Mouse (Mus musculus) mesoderm, embryonic 11.5 days (tissue): ENCODE data around the gene Gm6169.
"Not testable (repeated sequence)": the region's sequence is repeated elsewhere in the genome, so short reads cannot be mapped to it uniquely, and the experiment has no call there.

Experiments used
- DNase-seq: peaks from one replicate; pipeline ENCODE4 v3.0.0-alpha.2; 2012; ENCODE audit warnings: low read depth, low spot score

Gm6169 gene

GRCm38 (mm10) chr13:97099187-97099852 is at the start of gene Gm6169:
Gene Gm6169, minus strand, starts transcription at chr13:97099237.
- DNase-seq: peak; percentile 55

GRCm38 (mm10) chr13:97145834-97146233 is 46.8 kb upstream of the Gm6169 start:
- peak; percentile 68 for DNase-seq

- no peak for DNase-seq
Observed at GRCm38 (mm10) chr13:97142321-97142720, 43.3 kb upstream of the Gm6169 start.

GRCm38 (mm10) chr13:97138404-97138931 is 39.4 kb upstream of the Gm6169 start:
- not testable (repeated sequence) for DNase-seq

- DNase-seq: peak; percentile 94
Observed at GRCm38 (mm10) chr13:97137466-97138400, 38.7 kb upstream of the Gm6169 start, which contains the start of the genes Gfm2 and Nsa2. Gene Gfm2, plus strand, starts transcription at chr13:97137937. Gene Nsa2, minus strand, starts transcription at chr13:97137937.

- DNase-seq: not testable (repeated sequence)
Observed at GRCm38 (mm10) chr13:97130413-97130812, 31.4 kb upstream of the Gm6169 start.

- DNase-seq: not testable (repeated sequence)
Observed at GRCm38 (mm10) chr13:97129654-97130053, 30.6 kb upstream of the Gm6169 start.

- DNase-seq: no peak
Observed at GRCm38 (mm10) chr13:97121341-97121740, 22.3 kb upstream of the Gm6169 start.

GRCm38 (mm10) chr13:97109046-97109445 is 10.0 kb upstream of the Gm6169 start:
- DNase-seq: no peak

- not testable (repeated sequence) for DNase-seq
Observed at GRCm38 (mm10) chr13:97107721-97108120, 8.7 kb upstream of the Gm6169 start.

GRCm38 (mm10) chr13:97104996-97105395 is 6.0 kb upstream of the Gm6169 start:
- DNase-seq: no peak

- DNase-seq: no peak
Observed at GRCm38 (mm10) chr13:97095726-97096125, 3.3 kb downstream of the Gm6169 start.

- DNase-seq: no peak
Observed at GRCm38 (mm10) chr13:97088183-97088582, 10.9 kb downstream of the Gm6169 start.

- no peak for DNase-seq
Observed at GRCm38 (mm10) chr13:97087421-97087820, 11.6 kb downstream of the Gm6169 start.

- DNase-seq: no peak
Observed at GRCm38 (mm10) chr13:97086316-97086715, 12.7 kb downstream of the Gm6169 start.

- no peak for DNase-seq
Observed at GRCm38 (mm10) chr13:97082432-97082831, 16.6 kb downstream of the Gm6169 start.

GRCm38 (mm10) chr13:97080615-97081014 is 18.4 kb downstream of the Gm6169 start:
- no peak for DNase-seq

- DNase-seq: no peak
Observed at GRCm38 (mm10) chr13:97080201-97080600, 18.8 kb downstream of the Gm6169 start.

GRCm38 (mm10) chr13:97077556-97077955 is 21.5 kb downstream of the Gm6169 start:
- no peak for DNase-seq

- DNase-seq: no peak
Observed at GRCm38 (mm10) chr13:97073497-97073896, 25.5 kb downstream of the Gm6169 start.

GRCm38 (mm10) chr13:97071626-97072241 is 27.3 kb downstream of the Gm6169 start:
- DNase-seq: peak; percentile 46
